Mouse (Mus musculus) retina, embryonic 14.5 days (tissue): ENCODE measurements around the gene Hrh1.
"Not testable (repeated sequence)": the region's sequence is repeated elsewhere in the genome, so short reads cannot be mapped to it uniquely, and the experiment has no call there.

Experiments used
- DNase-seq: peaks from one replicate; pipeline ENCODE4 v3.0.0-alpha.2; 2015; ENCODE audit warnings: low spot score

Gene Hrh1

DNA sequence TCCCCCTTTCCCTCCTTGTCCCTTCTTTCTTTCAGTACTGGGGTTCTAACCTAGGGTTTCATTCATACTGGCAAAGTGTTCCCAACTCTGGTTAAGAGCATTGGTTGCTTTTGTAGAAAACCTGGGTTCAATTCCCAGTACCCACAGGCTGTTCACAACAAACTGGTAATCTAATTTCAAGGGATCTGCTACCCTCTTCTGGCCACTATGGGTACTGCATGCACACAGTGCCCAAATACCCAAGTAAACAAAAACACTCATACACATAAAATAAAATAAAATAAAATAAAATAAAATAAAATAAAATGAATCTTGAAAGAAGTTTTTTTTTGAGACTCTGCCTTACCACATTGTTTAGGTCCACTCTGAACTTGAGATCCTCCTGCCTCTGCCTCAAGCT is 63.8 kb downstream of the Hrh1 start:
- peak; percentile 32 for DNase-seq

DNA sequence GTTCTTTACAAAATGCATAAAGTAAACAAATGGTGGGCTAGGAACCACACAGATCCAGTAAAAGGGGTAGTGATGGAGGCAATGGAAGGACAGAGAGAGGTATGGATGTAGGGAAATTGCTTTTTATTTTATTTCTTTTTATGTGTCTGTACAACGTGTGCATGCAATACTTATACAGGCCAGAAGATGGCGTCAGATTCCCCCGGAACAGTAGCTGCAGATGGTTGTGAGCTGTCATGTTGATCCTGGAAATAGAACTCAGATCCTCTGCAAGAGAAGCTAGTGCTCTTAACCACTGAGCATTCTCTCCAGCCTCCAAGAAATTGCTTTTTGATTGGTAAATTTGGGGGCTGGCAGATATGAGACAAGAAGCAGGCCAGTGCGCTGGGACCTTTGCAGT is 65.0 kb downstream of the Hrh1 start:
- DNase-seq: peak; percentile 54

DNA sequence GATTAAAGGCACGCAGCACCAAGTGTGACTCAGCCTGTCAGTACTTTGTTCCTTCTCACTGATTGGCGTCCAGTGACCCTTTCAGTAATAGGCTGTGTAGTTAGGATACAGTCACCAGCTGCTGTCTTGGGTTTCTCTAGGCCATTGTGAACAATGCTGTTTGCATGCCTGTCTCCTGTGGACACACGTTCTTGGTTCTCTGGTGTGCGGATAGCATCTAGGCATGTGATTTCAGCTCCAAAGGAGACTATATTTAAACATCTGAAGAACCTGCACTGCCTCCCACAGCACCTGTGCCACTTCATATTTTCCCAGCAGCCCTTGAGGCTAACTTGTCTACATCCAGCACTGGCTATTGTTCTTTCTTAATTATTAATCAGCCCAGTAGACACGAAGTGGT is 75.8 kb downstream of the Hrh1 start:
- peak; percentile 38 for DNase-seq

DNA sequence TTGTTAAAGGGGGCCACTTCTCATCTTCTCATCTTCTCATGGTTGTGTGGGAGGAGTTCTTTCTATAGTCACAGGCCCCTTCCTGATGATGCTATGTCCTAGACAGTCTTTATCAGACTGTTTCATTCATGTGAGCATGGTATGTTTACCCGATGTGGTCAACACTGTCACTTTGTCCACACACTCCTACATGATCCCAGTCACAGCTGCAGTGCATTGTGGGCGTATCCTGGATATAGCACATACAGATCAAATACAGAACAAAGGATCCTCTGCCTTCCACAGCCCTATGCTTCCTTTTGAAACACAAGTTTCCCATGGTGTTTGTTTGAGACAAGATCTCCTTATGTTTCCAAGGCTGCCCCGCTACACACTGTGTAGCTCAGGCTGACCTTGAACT is 76.3 kb downstream of the Hrh1 start:
- no peak for DNase-seq

DNA sequence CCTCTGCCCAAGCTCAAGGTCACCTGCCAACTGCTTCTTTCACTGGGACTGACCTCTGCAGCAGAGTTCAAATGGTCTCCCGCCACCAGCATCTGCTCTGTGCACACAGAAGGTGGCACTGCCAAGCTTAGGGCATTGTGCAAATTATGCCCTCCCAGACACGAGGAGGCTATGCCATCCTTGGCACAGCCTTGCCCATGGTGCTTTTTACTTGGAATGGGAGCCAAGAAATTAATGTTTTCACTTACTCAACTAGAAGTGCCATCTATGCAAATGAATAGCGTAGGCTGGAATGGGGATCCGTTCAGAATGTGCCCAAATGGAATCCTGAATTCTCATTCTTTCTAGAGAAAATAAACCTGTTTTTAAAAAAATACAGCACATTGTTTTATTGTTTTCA is 77.2 kb downstream of the Hrh1 start:
- DNase-seq: no peak

DNA sequence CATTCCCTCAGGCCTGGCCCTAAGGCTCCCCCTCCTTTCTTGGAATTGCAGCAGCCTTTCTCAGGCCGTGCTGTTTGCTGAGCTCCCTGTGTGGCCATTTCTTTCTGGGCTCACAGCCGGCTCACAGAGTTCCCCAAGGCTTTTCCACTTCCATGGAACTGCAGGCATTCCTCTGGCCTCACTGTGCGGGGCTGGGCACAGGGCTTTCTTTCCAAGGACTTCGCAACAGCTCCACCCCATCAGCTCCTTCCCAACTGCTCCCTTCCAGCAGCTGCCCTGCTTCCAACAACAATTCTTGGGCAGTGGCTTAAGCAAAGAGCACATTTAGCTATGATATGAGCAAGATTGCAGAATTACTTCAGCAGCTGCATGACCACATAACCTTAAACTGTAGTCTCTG is 81.0 kb downstream of the Hrh1 start:
- DNase-seq: no peak

DNA sequence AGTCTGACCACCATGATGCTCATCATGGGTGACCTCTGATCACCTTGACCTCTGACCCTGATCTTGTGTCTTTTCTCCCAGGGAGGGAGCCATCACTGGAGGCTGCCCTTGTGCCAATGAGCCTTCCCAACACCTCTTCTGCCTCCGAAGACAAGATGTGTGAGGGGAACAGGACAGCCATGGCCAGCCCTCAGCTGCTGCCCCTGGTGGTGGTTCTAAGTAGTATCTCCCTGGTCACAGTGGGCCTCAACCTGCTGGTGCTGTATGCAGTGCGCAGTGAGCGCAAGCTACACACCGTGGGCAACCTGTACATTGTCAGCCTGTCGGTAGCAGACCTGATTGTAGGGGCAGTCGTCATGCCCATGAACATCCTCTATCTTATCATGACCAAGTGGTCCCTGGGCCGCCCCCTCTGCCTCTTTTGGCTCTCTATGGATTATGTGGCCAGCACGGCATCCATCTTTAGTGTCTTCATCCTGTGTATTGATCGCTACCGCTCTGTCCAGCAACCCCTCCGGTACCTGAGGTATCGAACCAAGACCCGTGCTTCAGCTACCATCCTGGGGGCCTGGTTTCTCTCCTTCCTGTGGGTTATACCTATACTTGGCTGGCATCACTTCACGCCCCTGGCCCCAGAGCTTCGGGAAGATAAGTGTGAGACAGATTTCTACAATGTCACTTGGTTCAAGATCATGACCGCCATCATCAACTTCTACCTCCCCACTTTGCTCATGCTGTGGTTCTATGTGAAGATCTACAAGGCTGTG is 82.1 kb downstream of the Hrh1 start:
- no peak for DNase-seq

DNA sequence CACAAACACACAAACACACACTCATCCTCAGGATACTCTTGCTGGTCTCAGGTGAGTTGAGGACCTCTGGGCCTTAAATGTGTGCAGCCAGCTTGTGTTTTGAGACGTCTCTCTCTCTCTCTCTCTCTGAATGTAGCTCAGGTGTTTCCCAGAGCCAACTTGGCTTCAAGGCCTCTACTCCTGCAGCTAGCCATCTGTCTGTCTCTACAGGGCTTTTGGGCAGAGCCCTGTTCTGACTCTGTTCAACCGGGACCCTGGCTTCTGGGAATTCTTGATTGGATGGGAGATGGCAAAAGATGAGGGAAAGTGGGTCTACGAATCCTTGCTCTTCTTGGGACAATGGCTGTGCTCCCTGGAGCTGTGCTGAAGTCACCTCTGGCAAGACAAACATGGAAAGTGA is 91.6 kb downstream of the Hrh1 start:
- DNase-seq: no peak

DNA sequence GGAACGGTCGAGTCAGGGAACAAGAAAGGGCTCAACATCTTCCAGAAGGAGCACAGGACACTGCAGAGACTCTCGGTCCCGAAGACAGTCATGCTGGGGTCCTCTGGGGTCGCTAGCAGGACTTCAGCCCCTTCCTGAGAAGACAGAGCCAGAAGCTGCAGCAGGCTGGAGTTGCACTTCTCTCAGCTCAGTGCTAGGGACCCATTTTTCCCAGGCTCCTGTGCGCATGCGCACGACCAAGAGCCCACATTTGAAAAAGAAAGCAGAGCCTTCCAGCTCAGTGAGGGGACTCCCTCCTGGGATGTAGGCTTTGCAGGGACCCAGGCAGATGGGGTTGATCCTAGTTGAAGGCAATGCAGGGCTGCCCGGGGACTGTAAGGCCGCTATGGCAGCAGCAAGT is 94.9 kb downstream of the Hrh1 start:
- not testable (repeated sequence) for DNase-seq

DNA sequence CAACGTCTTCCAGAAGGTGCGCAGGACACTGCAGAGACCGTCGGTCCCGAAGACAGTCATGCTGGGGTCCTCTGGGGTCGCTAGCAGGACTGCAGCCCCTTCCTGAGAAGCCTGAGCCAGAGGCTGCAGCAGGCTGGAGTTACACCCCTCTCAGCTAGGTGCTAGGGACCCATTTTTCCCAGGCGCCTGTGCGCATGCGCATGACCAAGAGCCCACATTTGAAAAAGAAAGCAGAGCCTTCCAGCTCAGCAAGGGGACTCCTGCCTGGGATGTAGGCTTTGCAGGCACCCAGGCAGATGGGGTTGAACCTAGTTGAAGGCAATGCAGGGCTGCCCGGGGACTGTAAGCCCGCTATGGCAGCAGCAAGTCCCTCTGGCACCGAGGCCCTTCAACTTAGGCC is 97.3 kb downstream of the Hrh1 start:
- DNase-seq: peak; percentile 19

DNA sequence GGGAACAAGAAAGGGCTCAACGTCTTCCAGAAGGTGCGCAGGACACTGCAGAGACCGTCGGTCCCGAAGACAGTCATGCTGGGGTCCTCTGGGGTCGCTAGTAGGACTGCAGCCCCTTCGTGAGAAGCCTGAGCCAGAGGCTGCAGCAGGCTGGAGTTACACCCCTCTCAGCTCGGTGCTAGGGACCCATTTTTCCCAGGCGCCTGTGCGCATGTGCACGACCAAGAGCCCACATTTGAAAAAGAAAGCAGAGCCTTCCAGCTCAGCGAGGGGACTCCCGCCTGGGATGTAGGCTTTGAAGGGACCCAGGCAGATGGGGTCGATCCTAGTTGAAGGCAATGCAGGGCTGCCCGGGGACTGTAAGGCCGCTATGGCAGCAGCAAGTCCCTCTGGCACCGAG is 116.3 kb downstream of the Hrh1 start:
- DNase-seq: not testable (repeated sequence)

DNA sequence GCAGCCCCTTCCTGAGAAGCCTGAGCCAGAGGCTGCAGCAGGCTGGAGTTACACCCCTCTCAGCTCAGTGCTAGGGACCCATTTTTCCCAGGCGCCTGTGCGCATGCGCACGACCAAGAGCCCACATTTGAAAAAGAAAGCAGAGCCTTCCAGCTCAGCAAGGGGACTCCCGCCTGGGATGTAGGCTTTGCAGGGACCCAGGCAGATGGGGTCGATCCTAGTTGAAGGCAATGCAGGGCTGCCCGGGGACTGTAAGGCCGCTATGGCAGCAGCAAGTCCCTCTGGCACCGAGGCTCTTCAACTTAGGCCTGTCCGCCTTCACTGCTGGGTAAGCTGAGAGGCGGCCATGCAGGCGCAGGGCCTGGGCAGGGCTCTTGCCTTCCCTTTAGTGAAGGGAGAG is 131.0 kb downstream of the Hrh1 start:
- DNase-seq: not testable (repeated sequence)
